Mouse (Mus musculus) midbrain, embryonic 12.5 days (tissue): ENCODE measurements around the gene Igfbp6. TPM values are rescaled to one million over a fixed set of nuclear protein-coding genes. Genes with fewer than 3 reads are reported as not detected.

Source experiments
- ATAC-seq: fragments of 200-750 bp; cut with Nextera tagmentation; 2 replicates; pipeline ENCODE4 v1.8.0; 2017; ENCODE audit warnings: low read depth, moderate TSS enrichment, moderate library complexity; ENCODE audit not compliant: low FRiP score
- H3K27ac ChIP-seq: fragments of 300-500 bp; sonication (generic); replicated peaks from 2 replicates; pipeline ENCODE4 v1.5.1; 2016; ENCODE audit warnings: mild to moderate bottlenecking
- H3K27me3 ChIP-seq: fragments of 300-500 bp; sonication (generic); 2 replicates; pipeline ENCODE4 v1.6.1; 2016; ENCODE audit warnings: mild to moderate bottlenecking
- H3K36me3 ChIP-seq: fragments of 300-500 bp; sonication (generic); 2 replicates; pipeline ENCODE4 v1.6.1; 2016
- H3K4me1 ChIP-seq: fragments of 300-500 bp; sonication (generic); 2 replicates; pipeline ENCODE4 v1.6.1; 2016
- H3K4me2 ChIP-seq: fragments of 300-500 bp; sonication (generic); replicated peaks from 2 replicates; pipeline ENCODE4 v1.6.1; 2016; ENCODE audit warnings: mild to moderate bottlenecking, moderate library complexity
- H3K4me3 ChIP-seq: fragments of 300-500 bp; sonication (generic); 2 replicates; pipeline ENCODE4 v1.5.1; 2016; ENCODE audit warnings: mild to moderate bottlenecking
- H3K9ac ChIP-seq: fragments of 300-500 bp; sonication (generic); replicated peaks from 2 replicates; pipeline ENCODE4 v1.6.1; 2016; ENCODE audit warnings: mild to moderate bottlenecking, moderate library complexity
- H3K9me3 ChIP-seq: fragments of 300-500 bp; sonication (generic); 2 replicates; pipeline ENCODE4 v1.6.1; 2016; ENCODE audit warnings: mild to moderate bottlenecking
- WGBS: fragments of 180-500 bp; shearing (Covaris S2); methylation state at CpG from one replicate; pipeline ENCODE4 v1.1.7; 2016; 5-methylcytosine and 5-hydroxymethylcytosine counted together
- polyA plus RNA-seq: library from polyadenylated mRNA; unstranded; fragments of >200 nt; fragmentation: Nextera tagmentation; extraction: Ambion mirVana; gene quantifications from 2 replicates; pipeline ENCODE4 v1.2.1, GENCODE M21; 2016

Igfbp6 gene
- polyA plus RNA-seq, 1 experiment from 2014 or later = 0.32 TPM

DNA sequence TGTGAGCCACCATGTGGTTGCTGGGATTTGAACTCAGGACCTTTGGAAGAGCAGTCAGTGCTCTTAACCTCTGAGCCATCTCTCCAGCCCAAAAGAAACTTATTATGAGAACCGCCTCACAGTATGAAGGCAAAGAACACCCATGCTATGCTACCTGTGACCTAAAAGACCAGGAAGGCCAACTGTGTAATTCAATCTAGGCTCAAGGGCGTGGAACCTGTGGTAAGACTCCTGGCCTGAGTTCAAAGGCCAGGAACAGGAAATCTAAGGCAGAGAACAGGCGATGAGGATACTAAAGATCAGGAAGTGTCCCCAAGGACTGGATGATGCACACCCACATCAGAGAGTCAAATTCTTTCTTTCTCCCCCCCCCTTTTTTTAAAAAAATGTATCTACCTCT lies 29.4 kb downstream of the Igfbp6 start:
- no peak for ATAC-seq

DNA sequence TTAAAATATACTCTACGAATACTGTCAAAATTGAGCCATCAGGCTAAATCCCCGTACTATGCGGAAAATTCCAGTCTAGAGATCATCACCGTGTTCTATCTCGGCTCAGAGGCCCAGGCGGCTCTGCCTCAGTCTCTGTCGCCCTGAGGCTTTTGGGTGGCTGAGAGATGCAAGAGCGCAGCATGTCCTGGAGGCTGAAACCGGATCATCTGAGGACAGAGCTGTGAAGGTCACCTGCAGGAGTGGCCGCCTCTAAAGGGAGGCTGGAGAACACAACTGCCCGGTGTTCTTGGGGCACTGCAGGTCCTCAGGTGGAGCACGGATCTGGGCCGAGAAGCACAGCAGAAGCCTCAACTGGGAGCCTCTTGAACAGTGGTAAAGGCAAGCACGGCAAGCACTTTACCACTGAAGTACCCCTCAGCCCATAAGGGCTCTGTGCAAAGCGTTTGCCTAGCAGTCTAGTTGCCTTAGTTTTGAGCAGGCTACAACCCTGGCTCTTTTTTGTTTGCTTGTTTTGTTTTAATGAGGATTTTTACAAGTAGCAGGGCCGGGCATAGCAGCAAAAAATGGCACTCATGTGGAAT lies 31.7 kb downstream of the Igfbp6 start:
- Histone ChIP-seq H3K4me2 (no peak overlapping the region), H3K4me3 (no peak overlapping the region), H3K9me3 (no peaks in the 10 kb centered on the region), H3K27me3 (no peaks in the 10 kb centered on the region), H3K4me1 (no peaks in the 10 kb centered on the region), H3K9ac (no peak overlapping the region), H3K27ac (no peak overlapping the region), H3K36me3 (no peaks in the 10 kb centered on the region)
- ATAC-seq = no peak
- 86% methylated on average over 16 of the region's 16 CpGs for WGBS

More for the DNA sequence above, 29.4 kb downstream of the Igfbp6 start:
- Histone ChIP-seq H3K27me3 (no peaks in the 10 kb centered on the region), H3K9ac (no peak overlapping the region), H3K4me3 (no peak overlapping the region), H3K9me3 (no peaks in the 10 kb centered on the region), H3K4me2 (no peak overlapping the region), H3K4me1 (no peaks in the 10 kb centered on the region), H3K36me3 (no peaks in the 10 kb centered on the region), H3K27ac (no peak overlapping the region)
- 95% methylated on average over 3 of the region's 3 CpGs for WGBS

DNA sequence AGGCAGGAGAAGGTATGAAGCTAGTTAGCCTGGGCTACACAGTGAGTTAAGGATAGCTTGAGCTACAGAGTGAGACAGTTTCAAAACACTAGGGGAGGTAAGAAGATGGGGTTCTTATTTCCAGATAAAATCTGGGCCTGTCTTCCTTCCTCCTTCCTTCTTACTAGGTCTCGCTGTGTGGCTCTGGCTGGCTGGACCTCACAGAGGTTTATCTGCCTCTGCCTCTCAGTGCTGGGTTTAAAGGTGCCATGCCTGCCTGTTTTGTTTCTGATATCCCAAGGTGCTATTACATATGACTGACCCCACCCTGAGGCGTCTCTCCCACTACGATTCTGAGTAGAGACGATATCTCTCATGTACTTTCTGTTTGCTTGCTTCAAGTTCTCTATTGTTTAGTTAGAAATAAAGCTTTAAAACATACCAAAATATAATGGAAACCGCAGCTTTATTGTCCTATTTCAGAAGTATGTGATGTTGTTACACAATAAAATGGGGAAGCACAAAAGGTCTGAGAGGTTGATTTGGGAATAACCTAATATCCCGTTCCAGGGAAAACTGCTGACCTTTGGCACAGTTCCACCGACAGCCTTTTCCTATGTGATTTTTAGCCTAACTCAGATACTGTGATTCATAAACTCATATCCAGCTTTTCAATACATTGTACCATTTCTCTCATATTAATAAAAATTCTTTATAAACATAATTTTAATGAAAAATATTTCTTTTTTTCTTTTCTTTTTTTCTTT lies 32.6 kb downstream of the Igfbp6 start:
- Histone ChIP-seq H3K4me3 (no peak overlapping the region), H3K9ac (no peak overlapping the region), H3K27ac (no peak overlapping the region), H3K4me2 (no peak overlapping the region), H3K36me3 (no peaks in the 10 kb centered on the region), H3K4me1 (no peaks in the 10 kb centered on the region), H3K9me3 (no peaks in the 10 kb centered on the region), H3K27me3 (no peaks in the 10 kb centered on the region)
- no peak for ATAC-seq
- WGBS = 89% methylated on average over 7 of the region's 7 CpGs

DNA sequence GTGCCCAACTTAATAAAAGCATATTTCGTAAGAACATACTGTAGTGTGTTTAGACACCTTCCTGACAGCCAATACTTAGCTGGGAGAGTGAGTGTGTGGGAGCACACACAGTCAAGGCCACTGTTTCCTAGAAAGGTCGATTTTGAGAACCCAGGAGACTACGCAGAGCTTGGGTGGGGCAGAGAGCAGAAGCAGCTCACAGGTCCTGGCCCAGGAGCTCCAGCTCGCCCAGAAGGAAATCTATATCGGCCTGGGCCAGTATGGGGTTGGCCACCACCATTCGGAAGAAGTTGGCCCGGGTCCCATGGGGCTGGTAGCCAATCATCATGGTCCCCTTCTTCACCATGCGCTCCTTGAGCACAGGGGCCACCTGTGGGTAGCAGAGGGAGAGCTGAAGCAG lies 33.3 kb downstream of the Igfbp6 start:
- Histone ChIP-seq H3K9ac (no peak overlapping the region), H3K27ac (no peak overlapping the region), H3K4me2 (no peak overlapping the region), H3K4me1 (no peaks in the 10 kb centered on the region), H3K36me3 (no peaks in the 10 kb centered on the region), H3K27me3 (no peaks in the 10 kb centered on the region), H3K9me3 (no peaks in the 10 kb centered on the region), H3K4me3 (no peak overlapping the region)
- ATAC-seq = no peak
- WGBS = 86% methylated on average over 8 of the region's 8 CpGs

DNA sequence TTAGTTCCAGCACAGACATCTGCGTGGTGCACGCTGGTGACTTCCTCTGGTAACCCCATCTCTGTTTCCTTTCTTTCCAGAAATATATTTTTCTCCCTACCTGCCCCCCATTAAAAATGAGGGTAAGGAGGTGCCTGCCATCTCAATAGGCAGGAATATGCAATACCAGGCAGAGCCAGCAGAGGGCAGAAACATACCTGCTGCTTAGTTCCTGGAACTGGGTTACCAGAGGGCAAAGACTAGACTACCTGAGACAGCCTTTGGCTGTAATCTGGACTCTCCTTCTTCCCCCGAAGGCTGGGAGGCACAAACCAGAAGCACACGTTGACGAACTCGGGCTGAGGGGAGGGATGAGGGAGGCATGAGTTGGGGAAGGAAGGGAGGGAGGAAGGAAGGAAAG lies 34.1 kb downstream of the Igfbp6 start:
- H3K9me3 ChIP-seq = no peaks in the 10 kb centered on the region
- no peak overlapping the region for H3K9ac ChIP-seq
- ATAC-seq = no peak
- H3K4me2 ChIP-seq = no peak overlapping the region
- H3K36me3 ChIP-seq = no peaks in the 10 kb centered on the region
- H3K27ac ChIP-seq = no peak overlapping the region
- H3K4me1 ChIP-seq = no peaks in the 10 kb centered on the region
- H3K4me3 ChIP-seq = no peak overlapping the region
- no peaks in the 10 kb centered on the region for H3K27me3 ChIP-seq
- 12% methylated on average over 6 of the region's 6 CpGs for WGBS

DNA sequence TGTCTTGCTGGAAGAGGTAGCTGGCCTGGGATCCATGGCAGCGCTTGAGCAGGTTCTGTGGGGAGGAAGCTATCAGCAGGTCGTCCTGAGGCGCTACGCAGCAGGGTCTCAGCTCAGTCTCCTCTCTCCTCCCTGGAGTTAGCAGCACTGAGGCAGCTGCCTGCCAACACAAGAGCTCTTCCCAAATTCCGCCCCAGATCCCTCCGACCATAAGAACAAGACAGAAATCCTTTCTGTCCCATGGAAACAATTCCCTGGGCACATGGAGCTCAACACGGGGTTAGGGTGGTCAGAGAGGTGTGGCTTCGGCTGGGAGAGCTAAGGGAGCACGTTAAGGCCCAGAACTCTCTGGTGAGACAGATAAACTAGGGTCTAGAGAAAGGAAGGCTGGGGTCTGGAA lies 34.9 kb downstream of the Igfbp6 start:
- Histone ChIP-seq H3K9me3 (no peaks in the 10 kb centered on the region), H3K9ac (no peak overlapping the region), H3K4me2 (no peak overlapping the region), H3K27ac (no peak overlapping the region), H3K4me3 (no peak overlapping the region), H3K27me3 (no peaks in the 10 kb centered on the region), H3K36me3 (0 out of 2 replicates have a peak, but pooled peaks cover 6% of the 10 kb centered on the region), H3K4me1 (no peaks in the 10 kb centered on the region)
- 79% methylated on average over 9 of the region's 9 CpGs for WGBS
- no peak for ATAC-seq

DNA sequence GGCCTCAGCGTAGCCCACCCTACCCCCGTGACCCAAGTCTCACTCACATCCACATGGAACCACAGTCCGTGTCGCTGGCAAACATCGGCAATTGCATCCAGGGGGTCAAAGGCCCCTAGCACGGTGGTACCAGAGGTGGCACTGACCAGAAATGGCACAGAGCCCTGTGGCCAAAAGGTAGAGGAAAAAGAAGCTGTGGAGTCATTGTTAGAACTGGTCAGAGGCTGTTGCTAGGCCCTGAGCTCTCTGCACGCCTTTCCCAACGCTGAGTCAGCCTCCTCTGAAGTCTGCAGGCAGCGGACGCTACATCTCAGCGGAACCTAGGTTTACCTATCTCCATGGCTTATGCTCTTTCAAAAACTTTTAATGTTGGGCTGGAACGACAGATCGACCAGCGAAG lies 35.8 kb downstream of the Igfbp6 start:
- Histone ChIP-seq H3K36me3 (0 out of 2 replicates have a peak, but pooled peaks cover 7% of the 10 kb centered on the region), H3K9ac (no peak overlapping the region)

DNA sequence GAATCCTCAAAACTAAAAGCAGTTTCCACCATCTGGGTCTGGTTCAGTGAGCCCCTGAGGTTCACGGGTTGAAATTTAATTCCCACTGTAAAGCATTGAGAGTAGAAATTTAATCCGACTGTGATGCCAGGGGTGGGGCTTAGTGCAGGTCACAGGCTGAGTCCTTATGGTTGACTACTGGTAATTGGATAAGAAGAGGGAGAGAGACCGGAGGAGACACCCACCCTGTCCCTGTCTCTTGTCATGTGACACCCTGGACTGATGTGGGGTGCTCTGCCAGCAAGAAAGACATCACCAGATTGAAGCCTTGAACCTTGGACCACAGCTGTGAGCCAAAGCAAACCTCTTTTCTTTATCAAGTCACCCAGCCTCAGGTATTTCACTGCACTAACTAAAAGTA lies 38.9 kb downstream of the Igfbp6 start:
- H3K9me3 ChIP-seq = no peaks in the 10 kb centered on the region
- H3K4me2 ChIP-seq = no peak overlapping the region
- WGBS = 86% methylated on average over 3 of the region's 3 CpGs
- no peak for ATAC-seq
- peaks cover 7% of the 10 kb centered on the region; the same call in 1 of the 2 replicates for H3K36me3 ChIP-seq
- no peaks in the 10 kb centered on the region for H3K4me1 ChIP-seq
- no peak overlapping the region for H3K9ac ChIP-seq
- no peak overlapping the region for H3K27ac ChIP-seq
- no peak overlapping the region for H3K4me3 ChIP-seq
- H3K27me3 ChIP-seq = no peaks in the 10 kb centered on the region

More for the DNA sequence above, 35.8 kb downstream of the Igfbp6 start:
- no peaks in the 10 kb centered on the region for H3K4me1 ChIP-seq
- H3K27me3 ChIP-seq = no peaks in the 10 kb centered on the region
- ATAC-seq = no peak
- H3K27ac ChIP-seq = no peak overlapping the region
- 93% methylated on average over 14 of the region's 14 CpGs for WGBS
- no peak overlapping the region for H3K4me2 ChIP-seq
- H3K4me3 ChIP-seq = no peak overlapping the region
- no peaks in the 10 kb centered on the region for H3K9me3 ChIP-seq

DNA sequence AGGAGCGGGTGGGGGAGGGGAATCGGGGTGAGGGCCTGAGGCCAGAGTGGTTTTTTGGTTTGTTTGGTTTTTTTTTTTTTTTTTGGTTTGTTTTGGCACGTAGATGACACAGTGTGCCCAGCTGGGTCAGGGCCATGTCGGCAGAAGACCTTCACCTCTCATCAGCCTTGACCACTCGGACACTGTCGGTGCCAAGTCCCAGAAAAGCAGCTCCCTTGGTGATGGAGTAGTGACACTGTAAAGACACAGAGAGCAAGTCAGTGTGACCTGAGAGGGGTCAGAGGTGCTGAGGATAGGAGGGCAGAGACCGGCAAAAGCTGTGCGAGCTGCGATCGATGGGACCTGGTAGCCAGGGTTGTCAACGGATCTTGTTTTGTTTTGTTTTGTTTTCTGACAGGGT lies 42.1 kb downstream of the Igfbp6 start:
- no peaks in the 10 kb centered on the region for H3K4me1 ChIP-seq
- no peak for ATAC-seq
- H3K9ac ChIP-seq = no peak overlapping the region
- H3K4me2 ChIP-seq = no peak overlapping the region
- H3K36me3 ChIP-seq = peaks cover 7% of the 10 kb centered on the region; the same call in 1 of the 2 replicates
- H3K27ac ChIP-seq = no peak overlapping the region
- H3K4me3 ChIP-seq = no peak overlapping the region
- no peaks in the 10 kb centered on the region for H3K9me3 ChIP-seq
- WGBS = 76% methylated on average over 11 of the region's 11 CpGs
- H3K27me3 ChIP-seq = no peaks in the 10 kb centered on the region

DNA sequence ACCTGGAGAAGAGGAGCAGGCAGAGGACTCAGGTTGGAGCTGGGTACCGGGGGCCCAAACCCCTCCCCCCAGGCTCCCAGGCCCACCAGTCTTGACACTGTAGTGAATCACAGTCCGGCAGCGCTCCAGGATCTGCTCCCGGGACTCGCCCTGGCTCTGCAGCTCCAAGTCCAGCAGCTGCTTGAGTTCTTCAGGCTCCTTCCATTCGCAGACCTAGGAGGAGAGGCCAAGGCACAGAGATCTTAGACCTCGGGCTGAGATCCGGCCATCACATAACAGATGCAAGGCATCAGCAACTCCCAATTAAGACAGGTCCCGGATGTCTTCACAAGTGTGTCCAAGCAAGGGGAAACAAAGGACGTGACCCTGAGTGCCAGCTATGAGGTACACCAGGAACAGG lies 43.9 kb downstream of the Igfbp6 start:
- ATAC-seq = no peak
- Histone ChIP-seq H3K4me1 (no peaks in the 10 kb centered on the region), H3K27me3 (no peaks in the 10 kb centered on the region), H3K9me3 (no peaks in the 10 kb centered on the region), H3K27ac (no peak overlapping the region), H3K36me3 (peaks cover 7% of the 10 kb centered on the region; the same call in 1 of the 2 replicates), H3K4me3 (no peak overlapping the region), H3K9ac (no peak overlapping the region), H3K4me2 (no peak overlapping the region)
- 88% methylated on average over 10 of the region's 10 CpGs for WGBS

DNA sequence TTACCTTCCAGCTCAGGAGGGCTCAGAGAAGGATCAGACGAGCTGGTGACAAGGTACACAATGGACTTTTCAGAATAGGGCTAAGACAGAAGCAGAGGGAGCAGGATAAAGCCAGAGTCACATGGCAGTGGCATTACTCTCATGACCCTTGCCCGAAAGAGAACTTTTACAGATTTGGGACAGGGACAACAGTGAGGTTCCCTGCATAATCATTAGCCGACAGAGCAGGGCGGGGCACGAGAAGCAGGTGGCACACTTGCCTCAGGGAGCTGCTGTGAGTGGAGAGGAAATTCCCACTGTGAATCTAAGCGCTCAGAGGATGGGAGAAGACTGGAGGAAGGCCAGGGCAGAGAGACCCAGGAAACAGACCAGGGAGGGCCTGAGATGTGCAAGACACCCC lies 44.7 kb downstream of the Igfbp6 start:
- peaks cover 3% of the 10 kb centered on the region; the same call in 1 of the 2 replicates for H3K36me3 ChIP-seq
- 66% methylated on average over 6 of the region's 6 CpGs for WGBS
- no peaks in the 10 kb centered on the region for H3K4me1 ChIP-seq
- no peak overlapping the region for H3K27ac ChIP-seq
- H3K27me3 ChIP-seq = no peaks in the 10 kb centered on the region
- H3K9me3 ChIP-seq = no peaks in the 10 kb centered on the region
- no peak overlapping the region for H3K4me2 ChIP-seq
- ATAC-seq = no peak
- no peak overlapping the region for H3K4me3 ChIP-seq
- no peak overlapping the region for H3K9ac ChIP-seq

DNA sequence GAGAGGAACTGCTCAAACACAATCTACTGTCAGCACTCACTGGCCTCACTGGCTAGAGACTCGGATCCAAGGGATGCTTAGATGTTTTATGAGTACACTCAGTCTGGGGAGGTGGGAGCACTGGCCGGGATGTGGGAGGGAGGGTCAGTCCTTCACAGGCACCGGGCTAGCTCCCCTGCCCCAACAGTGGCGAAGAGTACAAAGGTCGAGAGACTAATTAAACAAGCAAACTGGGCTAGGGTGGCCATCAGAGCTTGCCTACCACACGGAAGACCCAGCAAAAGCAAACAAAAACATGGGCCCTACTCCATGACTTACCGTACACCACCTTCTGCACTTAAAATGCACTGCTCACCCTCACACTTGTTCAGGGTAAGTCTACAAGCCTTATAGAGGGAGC lies 47.5 kb downstream of the Igfbp6 start:
- Histone ChIP-seq H3K36me3 (no peaks in the 10 kb centered on the region; the same call in 1 of the 2 replicates), H3K9ac (no peak overlapping the region), H3K27ac (no peak overlapping the region; the same call in 1 of the 2 replicates), H3K4me1 (no peaks in the 10 kb centered on the region), H3K4me2 (no peak overlapping the region), H3K4me3 (no peak overlapping the region), H3K9me3 (no peaks in the 10 kb centered on the region), H3K27me3 (no peaks in the 10 kb centered on the region)
- WGBS = 74% methylated on average over 7 of the region's 7 CpGs
- ATAC-seq = no peak
